Mouse (Mus musculus) urinary bladder, postnatal 36 days (tissue): ENCODE data around the gene Smad3.

Experiments used
- DNase-seq, 2 experiments: peaks; one replicate each; pipeline ENCODE4 v3.0.0; 2022; ENCODE audit warnings: low spot score in 2 of 2, mixed read lengths in 1 of 2

Gene Smad3

GRCm38 (mm10) chr9:63721573-63722275 is 36.1 kb downstream of the Smad3 start:
- DNase-seq = no peak

- no peak for DNase-seq
Observed at GRCm38 (mm10) chr9:63720715-63721114, 37.1 kb downstream of the Smad3 start.

DNA sequence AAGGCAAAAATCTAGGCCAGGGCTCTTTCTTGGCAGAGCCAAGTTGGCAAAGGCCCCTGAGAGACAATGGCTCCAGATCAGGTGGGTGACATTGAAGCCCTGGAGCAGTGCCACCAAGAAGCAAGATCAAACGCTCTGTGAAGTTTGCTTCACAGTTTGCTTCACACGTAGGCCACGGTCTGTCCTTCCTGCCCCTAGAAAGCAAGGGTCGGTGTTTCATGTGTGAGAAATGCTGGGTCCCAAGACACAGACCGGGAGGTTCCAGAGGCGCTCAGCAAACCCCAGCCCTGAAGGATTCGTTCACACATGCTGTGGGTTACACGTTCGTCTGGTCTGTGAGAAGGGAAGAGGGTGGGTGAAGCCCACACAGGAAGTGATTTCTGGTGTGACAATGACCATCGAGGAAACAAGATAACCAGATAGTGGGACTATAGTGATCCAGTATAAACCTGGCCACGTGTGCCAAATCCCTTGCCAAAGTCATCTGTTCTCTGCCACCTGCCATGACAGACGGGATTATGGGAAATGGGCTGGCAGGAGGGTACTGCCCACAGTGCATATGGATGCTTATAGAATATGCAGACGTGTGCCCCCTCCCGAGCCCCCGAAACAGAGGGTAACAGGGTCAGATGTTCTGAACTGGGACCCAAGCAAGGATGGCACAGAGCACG is 37.9 kb downstream of the Smad3 start:
- DNase-seq = no peak

DNA sequence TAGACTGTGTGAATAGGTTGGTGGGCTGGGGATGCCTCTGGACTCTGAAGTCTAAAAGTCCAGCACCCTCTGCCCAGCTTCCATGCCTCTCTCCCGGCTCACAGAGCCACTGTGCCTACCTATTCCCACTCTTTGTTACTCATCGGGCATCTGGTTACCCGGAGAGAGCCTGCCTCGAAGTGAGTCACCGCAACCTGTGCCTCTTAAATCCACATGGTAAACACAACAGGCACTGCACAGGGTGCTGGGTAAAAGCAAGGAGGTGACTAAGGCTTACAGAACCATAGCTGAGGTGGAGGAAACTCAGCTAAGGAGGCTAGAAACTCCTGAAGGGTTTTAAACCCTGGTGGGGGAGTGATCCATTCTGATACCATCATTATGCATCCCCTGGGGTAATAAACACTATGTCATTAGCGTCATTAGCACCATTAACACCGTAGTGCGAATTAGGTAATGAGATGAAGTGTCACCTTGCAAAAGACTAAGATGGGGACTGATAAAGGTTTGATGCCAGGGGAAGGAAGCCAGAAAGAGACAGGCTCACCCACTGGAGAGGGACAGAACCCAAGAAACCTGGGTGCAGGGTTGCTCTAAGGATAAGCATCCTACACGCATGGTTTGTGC is 38.9 kb downstream of the Smad3 start:
- DNase-seq = peak in 1 of 2 experiments; percentile 51

DNA sequence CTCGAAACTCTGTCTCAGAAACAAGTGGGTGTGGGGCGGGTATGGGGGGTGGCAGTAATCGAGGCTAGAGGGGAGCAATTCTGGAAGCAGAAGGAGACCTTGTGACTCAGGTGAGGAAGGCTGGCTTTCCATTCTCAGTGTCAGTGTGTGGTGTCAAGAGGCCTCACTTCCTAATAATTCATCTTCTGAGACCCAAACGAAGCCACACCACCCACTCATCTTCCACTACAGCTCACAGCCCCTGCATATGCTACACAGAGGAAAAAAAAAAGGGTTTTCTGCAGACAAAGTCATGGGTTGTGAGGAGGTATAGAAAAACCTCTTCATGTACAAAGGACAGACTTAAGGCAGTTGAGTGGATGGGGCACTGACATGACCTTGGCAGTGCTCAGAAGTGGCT is 39.6 kb downstream of the Smad3 start:
- no peak for DNase-seq

DNA sequence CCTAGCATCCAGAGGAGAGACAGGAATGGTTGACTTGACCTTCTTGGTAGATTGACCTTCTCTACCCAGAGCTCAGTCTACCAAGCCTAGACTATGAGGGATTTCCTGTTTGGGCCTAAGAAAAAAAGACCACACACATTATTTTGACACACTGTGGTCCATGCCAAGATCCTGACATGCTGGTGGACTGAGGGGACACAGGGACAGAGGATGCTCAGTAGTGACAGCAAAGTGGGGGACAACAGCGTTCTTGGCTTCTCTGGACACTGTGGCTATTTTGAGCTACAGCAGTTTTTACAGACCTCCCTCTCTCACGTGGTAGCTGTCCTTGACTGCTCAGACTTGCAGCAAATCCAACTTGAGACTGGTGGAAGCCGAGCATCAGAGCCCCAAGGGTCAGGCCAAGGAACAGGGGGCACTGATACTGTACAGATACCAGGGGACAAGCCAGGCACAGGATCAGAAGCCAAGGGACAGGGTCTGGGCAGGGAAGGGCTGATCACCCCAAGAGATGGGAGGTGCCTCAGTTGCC is 40.3 kb downstream of the Smad3 start:
- DNase-seq = no peak

DNA sequence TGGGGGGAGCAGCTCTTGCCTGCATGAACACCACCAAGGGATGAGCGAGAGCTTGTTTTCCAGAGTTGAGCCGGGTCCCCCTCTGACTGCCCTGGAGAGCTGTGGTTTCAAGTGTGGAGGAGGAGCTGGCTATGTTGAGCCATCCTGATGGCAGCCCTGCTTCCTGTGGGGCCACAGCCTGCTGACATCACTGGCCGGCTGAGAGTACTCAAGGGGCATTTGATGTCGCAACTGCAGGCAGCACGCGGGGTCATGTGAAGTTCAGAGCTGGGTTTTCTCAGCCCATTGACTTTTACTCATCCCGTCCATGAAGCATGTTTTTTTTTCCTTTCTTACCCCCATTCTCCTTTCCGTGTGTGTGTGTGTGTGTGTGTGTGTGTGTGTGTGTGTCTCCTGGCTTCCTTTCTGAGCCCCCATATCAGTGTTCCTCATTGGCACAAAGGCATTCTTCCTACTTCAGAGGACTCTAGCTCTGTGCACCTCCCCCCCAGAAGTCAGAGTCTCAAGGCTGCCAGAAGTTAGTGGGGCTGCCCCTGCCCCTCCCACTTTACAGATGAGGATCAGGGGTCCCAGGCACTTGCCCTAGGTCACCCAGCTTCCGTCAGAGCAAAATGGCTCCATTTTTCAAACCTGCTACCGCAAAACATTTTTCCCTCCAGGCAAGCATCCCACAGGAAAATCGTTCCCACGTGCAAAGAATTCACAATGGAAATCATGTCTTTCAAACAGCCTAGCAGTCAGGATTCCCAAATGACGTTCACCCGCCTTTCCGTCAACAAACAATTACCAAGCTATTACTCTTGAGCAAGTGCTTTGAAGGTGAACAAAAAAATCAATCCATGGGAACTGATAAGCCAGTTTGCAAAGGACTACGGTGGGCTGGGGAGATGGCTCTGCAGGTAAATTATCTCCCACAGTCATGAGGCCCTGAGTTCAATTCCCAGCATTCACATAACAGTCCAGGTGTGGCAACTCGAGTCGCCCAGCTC is 41.4 kb downstream of the Smad3 start:
- peak; percentile 62 to 88 for DNase-seq

GRCm38 (mm10) chr9:63714572-63714971 is 43.2 kb downstream of the Smad3 start:
- no peak for DNase-seq

- no peak for DNase-seq
Observed at GRCm38 (mm10) chr9:63712838-63713237, 45.0 kb downstream of the Smad3 start.

GRCm38 (mm10) chr9:63711580-63712230 is 46.1 kb downstream of the Smad3 start:
- no peak for DNase-seq

DNA sequence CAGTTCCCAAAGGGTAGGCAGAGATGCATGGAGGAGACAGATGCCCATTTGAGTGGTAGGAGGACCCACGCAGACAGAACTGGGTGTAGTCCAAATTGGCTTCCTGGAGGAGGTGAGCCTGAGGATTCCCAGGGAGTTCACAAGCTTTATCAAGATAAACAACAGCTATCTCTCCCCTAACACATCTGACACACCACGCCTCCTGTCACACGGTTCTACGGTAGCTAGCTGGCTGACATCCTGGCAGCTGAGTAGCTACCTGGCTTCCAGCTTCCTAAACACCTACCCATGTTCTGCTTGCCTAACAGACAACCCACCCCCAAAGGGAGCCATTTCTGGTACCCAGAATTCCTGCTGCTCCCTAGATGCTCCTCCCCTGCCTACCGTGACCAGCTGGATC is 47.9 kb downstream of the Smad3 start:
- DNase-seq = no peak

DNA sequence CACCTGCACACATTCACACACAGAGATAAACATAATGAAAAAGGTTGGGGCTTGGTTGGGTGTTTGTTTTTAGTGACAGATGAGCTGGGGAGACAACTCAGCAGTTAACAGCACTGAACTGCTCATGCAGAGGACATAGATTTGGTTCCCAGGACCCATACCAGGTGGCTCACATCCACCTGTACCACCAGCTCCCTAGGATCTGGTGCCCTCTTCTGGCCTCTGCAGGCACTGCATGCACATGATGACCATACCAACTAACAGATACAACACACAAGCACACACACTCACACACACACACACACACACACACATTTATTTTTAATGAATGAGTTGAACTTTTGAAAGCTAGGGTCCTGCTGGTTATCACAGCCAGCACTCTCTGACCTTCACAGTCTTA is 48.5 kb downstream of the Smad3 start:
- no peak for DNase-seq

- DNase-seq = no peak
Observed at GRCm38 (mm10) chr9:63707816-63708588, 49.8 kb downstream of the Smad3 start.

- peak; percentile 54 to 66 for DNase-seq
Observed at GRCm38 (mm10) chr9:63706152-63706733, 51.6 kb downstream of the Smad3 start.

GRCm38 (mm10) chr9:63704979-63705751 is 52.6 kb downstream of the Smad3 start:
- no peak for DNase-seq

- DNase-seq = no peak
Observed at GRCm38 (mm10) chr9:63704131-63704530, 53.7 kb downstream of the Smad3 start.

- no peak for DNase-seq
Observed at GRCm38 (mm10) chr9:63703236-63703785, 54.5 kb downstream of the Smad3 start.

DNA sequence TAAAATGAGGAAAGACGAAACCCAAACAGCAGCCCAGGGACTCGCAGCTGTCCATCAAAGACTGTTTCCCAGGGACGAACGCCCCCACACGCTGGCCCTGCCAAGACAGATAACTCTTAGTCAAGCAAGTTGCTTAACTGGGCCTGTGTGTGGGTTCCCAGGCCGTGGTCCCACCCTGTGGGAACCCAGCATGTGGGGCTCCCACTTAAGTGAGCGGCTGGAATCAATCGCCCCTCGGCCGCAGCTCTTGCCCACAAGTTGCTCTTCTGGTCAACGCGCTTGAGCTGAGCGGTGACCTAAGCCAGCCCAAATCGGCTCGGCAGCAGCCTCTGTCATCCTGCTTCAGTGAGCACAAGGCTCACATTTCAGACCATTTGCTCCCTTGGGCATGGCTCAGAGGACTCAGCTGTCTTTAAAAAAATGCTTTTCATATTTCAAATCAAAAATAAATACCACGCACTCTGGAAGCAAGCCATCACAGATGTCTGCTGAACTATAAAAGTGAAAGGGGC is 55.2 kb downstream of the Smad3 start:
- no peak for DNase-seq

- no peak for DNase-seq
Observed at GRCm38 (mm10) chr9:63701957-63702309, 55.9 kb downstream of the Smad3 start.
